Mouse (Mus musculus) stomach, postnatal 0 days (tissue): Measurements from ENCODE around the gene Arhgef10l. TPM values are rescaled to one million over a fixed set of nuclear protein-coding genes. Genes with fewer than 3 reads are reported as not detected.
A peak's percentile ranks its signal among the peaks of the same experiment; 100 is the strongest.

ENCODE experiments used
- ATAC-seq: fragments of 200-750 bp; cut with Nextera tagmentation; 2 replicates; pipeline ENCODE4 v1.8.0; 2017; ENCODE audit not compliant: low FRiP score, low TSS enrichment
- DNase-seq: peaks from one replicate; pipeline ENCODE4 v3.0.0-alpha.2; 2016; ENCODE audit warnings: low spot score
- H3K27ac ChIP-seq: fragments of 300-500 bp; sonication (generic); replicated peaks from 2 replicates; pipeline ENCODE4 v1.5.1; 2014; ENCODE audit warnings: mild to moderate bottlenecking, control low read depth
- H3K27me3 ChIP-seq: fragments of 300-500 bp; sonication (generic); 2 replicates; pipeline ENCODE4 v1.6.1; 2014; ENCODE audit warnings: low read length; ENCODE audit not compliant: control insufficient read depth, insufficient read depth
- H3K36me3 ChIP-seq: fragments of 300-500 bp; sonication (generic); 2 replicates; pipeline ENCODE4 v1.6.1; 2014; ENCODE audit warnings: low read length, mixed read lengths; ENCODE audit not compliant: control insufficient read depth, insufficient read depth
- H3K4me1 ChIP-seq: fragments of 300-500 bp; sonication (generic); replicated peaks from 2 replicates; pipeline ENCODE4 v1.6.1; 2014; ENCODE audit warnings: antibody characterized with exemption; ENCODE audit not compliant: control insufficient read depth, insufficient read depth
- H3K4me2 ChIP-seq: fragments of 300-500 bp; sonication (generic); replicated peaks from 2 replicates; pipeline ENCODE4 v1.6.1; 2014; ENCODE audit warnings: low read depth, mild to moderate bottlenecking, control low read depth, moderate library complexity
- H3K4me3 ChIP-seq: fragments of 300-500 bp; sonication (generic); 2 replicates; pipeline ENCODE4 v1.5.1; 2014; ENCODE audit warnings: low read depth, low read length, control low read depth
- H3K9ac ChIP-seq: fragments of 300-500 bp; sonication (generic); 2 replicates; pipeline ENCODE4 v1.6.1; 2014; ENCODE audit warnings: mild to moderate bottlenecking, low read length, control low read depth, mixed read lengths
- H3K9me3 ChIP-seq: fragments of 300-500 bp; sonication (generic); 2 replicates; pipeline ENCODE4 v1.6.1; 2016; ENCODE audit warnings: low read length; ENCODE audit not compliant: control insufficient read depth
- CTCF ChIP-seq: IDR thresholded peaks from 2 replicates; pipeline ENCODE4 v1.5.1; 2016; ENCODE audit warnings: antibody characterized with exemption, low read depth, mild to moderate bottlenecking, moderate library complexity
- EP300 ChIP-seq: optimal IDR thresholded peaks from 2 replicates; pipeline ENCODE3; 2016; ENCODE audit warnings: antibody characterized with exemption
- WGBS: fragments of 180-500 bp; shearing (Covaris S2); extraction: QIAGEN DNeasy Blood & Tissue Kit; methylation state at CpG from one replicate; pipeline ENCODE4 v1.1.7; 2014; 5-methylcytosine and 5-hydroxymethylcytosine counted together
- polyA plus RNA-seq: library from polyadenylated mRNA; unstranded; fragments of >200 nt; fragmentation: Nextera tagmentation; extraction: Ambion mirVana; gene quantifications from 2 replicates; pipeline ENCODE4 v1.2.1, GENCODE M21; 2015

Arhgef10l gene
- polyA plus RNA-seq, 1 experiment from 2014 or later = 11.3 TPM

- no peak for TF ChIP-seq CTCF
- TF ChIP-seq EP300 = no peak
- Histone ChIP-seq H3K4me3 (no peak overlapping the region), H3K27me3 (no peaks in the 10 kb centered on the region), H3K27ac (no peak overlapping the region), H3K4me1 (no peaks in the 10 kb centered on the region), H3K9ac (no peak overlapping the region), H3K9me3 (no peaks in the 10 kb centered on the region), H3K36me3 (no peaks in the 10 kb centered on the region; the same call in 1 of the 2 replicates), H3K4me2 (no peak overlapping the region)
- WGBS = 55% methylated on average over 5 of the region's 5 CpGs
- DNase-seq = no peak
- ATAC-seq = no peak
Observed at GRCm38 (mm10) chr4:140537561-140538021, 128.2 kb downstream of the Arhgef10l start.

GRCm38 (mm10) chr4:140535323-140535722 is 130.5 kb downstream of the Arhgef10l start:
- ATAC-seq (no peak), DNase-seq (no peak)
- Histone ChIP-seq H3K27ac (no peak overlapping the region), H3K4me2 (no peak overlapping the region), H3K4me3 (no peak overlapping the region), H3K27me3 (no peaks in the 10 kb centered on the region), H3K36me3 (no peaks in the 10 kb centered on the region), H3K4me1 (no peaks in the 10 kb centered on the region), H3K9ac (no peak overlapping the region), H3K9me3 (no peaks in the 10 kb centered on the region)
- 81% methylated on average over 8 of the region's 8 CpGs for WGBS
- TF ChIP-seq EP300 (no peak), CTCF (no peak)

- H3K36me3 ChIP-seq = 0 out of 2 replicates have a peak, but pooled peaks cover 2% of the 10 kb centered on the region
- DNase-seq = no peak
- TF ChIP-seq CTCF (no peak), EP300 (no peak)
- H3K27ac ChIP-seq = no peak overlapping the region
- no peaks in the 10 kb centered on the region for H3K27me3 ChIP-seq
- no peaks in the 10 kb centered on the region for H3K9me3 ChIP-seq
- no peak overlapping the region for H3K4me3 ChIP-seq
- no peak overlapping the region for H3K4me2 ChIP-seq
- 42% methylated on average over 15 of the region's 15 CpGs for WGBS
- no peak for ATAC-seq
- H3K9ac ChIP-seq = no peak overlapping the region
- no peaks in the 10 kb centered on the region for H3K4me1 ChIP-seq
Observed at GRCm38 (mm10) chr4:140532270-140532669, 133.5 kb downstream of the Arhgef10l start.

GRCm38 (mm10) chr4:140531024-140531423 is 134.8 kb downstream of the Arhgef10l start:
- Histone ChIP-seq H3K4me3 (no peak overlapping the region), H3K27ac (no peak overlapping the region), H3K9ac (no peak overlapping the region), H3K4me1 (no peaks in the 10 kb centered on the region), H3K27me3 (no peaks in the 10 kb centered on the region), H3K4me2 (no peak overlapping the region), H3K36me3 (peaks cover 4% of the 10 kb centered on the region; the same call in 1 of the 2 replicates), H3K9me3 (no peaks in the 10 kb centered on the region)
- ATAC-seq (peak; percentile 76), DNase-seq (peak; percentile 75)
- TF ChIP-seq CTCF (no peak), EP300 (no peak)
- WGBS = 32% methylated on average over 9 of the region's 9 CpGs

GRCm38 (mm10) chr4:140529735-140530134 is 136.1 kb downstream of the Arhgef10l start:
- H3K9me3 ChIP-seq = no peaks in the 10 kb centered on the region
- H3K9ac ChIP-seq = no peak overlapping the region
- peaks cover 4% of the 10 kb centered on the region; the same call in 1 of the 2 replicates for H3K36me3 ChIP-seq
- H3K27me3 ChIP-seq = no peaks in the 10 kb centered on the region
- ATAC-seq (no peak), DNase-seq (no peak)
- H3K4me1 ChIP-seq = no peaks in the 10 kb centered on the region
- WGBS = 83% methylated on average over 14 of the region's 14 CpGs
- no peak overlapping the region for H3K4me2 ChIP-seq
- no peak overlapping the region for H3K4me3 ChIP-seq
- TF ChIP-seq CTCF (no peak), EP300 (no peak)
- no peak overlapping the region for H3K27ac ChIP-seq

GRCm38 (mm10) chr4:140528443-140528842 is 137.4 kb downstream of the Arhgef10l start:
- Histone ChIP-seq H3K27me3 (no peaks in the 10 kb centered on the region), H3K27ac (no peak overlapping the region), H3K36me3 (peaks cover 4% of the 10 kb centered on the region; the same call in 1 of the 2 replicates), H3K4me1 (no peaks in the 10 kb centered on the region), H3K9me3 (no peaks in the 10 kb centered on the region), H3K4me3 (no peak overlapping the region), H3K9ac (no peak overlapping the region), H3K4me2 (no peak overlapping the region)
- DNase-seq = no peak
- no peak for ATAC-seq
- WGBS = 75% methylated on average over 3 of the region's 5 CpGs
- TF ChIP-seq EP300 = no peak
- no peak for TF ChIP-seq CTCF
